Mouse (Mus musculus): Measurements from ENCODE around the gene Ephx1.
"Not testable (repeated sequence)": the region's sequence is repeated elsewhere in the genome, so short reads cannot be mapped to it uniquely, and the experiment has no call there.

Gene Ephx1

GRCm38 (mm10) chr1:180974126-180974746 is 46.5 kb downstream of the Ephx1 start:
- DNase-seq (ENCODE audit: low spot score in 2 of 2) = peak in 1 of 2 experiments; percentile 34

DNA sequence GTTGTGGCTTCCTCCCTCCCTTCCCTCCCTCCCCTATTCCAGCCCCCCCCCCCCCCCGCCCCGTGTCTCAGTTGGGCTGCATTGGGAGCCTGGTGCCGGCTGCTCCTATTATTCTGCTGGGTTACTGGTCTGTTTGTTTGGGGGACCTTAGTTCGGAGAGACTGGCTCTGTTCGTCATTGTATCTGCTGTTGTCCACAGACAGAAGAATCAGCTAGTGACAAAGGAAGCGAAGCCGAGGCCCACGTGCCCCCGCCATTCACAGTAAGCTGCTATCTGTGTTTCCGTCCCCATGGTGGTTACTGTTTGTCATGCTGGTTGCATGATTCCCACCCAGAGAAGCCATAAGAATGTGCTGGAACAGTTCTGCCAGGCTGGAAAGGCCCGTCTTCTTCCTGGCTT is 47.8 kb downstream of the Ephx1 start:
- DNase-seq (ENCODE audit: low spot score in 2 of 2) = no peak

DNA sequence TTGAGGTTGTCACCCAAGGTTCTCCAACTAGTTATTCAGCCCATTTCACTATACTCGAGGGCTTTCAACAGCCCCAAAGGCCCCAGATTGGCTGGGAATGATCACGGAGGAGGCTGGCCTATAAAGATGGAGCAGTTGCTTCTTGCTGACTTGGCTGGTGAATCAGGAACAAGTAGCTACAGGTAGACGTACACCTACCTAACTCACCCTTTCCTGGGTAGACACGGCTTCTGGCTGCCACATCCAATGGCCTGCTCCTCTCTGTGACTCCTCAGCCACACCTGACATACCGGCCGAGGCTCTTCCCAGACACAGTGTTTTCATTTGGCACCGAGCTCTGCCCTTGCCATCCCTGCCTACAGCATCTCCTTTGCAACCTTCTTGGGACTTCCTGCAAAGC is 53.4 kb downstream of the Ephx1 start:
- DNase-seq (ENCODE audit: low spot score in 2 of 2) = no peak

DNA sequence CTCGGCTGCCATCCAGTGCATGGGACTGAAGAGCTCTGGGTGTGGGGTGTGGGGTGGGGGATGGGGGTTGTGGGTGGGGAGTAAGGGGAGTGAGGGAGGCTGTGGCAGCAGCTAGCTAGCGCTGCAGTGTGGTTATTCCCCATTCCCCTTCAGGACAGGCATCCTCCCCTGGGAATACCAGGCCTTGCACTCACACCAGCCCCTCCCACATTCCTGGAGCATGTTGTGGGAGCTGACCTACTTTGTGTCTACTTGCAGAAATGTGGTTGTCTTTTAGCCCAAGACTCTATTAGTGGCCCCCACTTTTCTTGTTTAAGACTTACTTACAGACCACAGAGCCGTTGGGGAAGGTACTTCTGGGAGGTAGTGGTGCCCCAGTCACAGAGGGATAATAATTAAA is 54.2 kb downstream of the Ephx1 start:
- DNase-seq (ENCODE audit: low spot score in 2 of 2) = no peak

DNA sequence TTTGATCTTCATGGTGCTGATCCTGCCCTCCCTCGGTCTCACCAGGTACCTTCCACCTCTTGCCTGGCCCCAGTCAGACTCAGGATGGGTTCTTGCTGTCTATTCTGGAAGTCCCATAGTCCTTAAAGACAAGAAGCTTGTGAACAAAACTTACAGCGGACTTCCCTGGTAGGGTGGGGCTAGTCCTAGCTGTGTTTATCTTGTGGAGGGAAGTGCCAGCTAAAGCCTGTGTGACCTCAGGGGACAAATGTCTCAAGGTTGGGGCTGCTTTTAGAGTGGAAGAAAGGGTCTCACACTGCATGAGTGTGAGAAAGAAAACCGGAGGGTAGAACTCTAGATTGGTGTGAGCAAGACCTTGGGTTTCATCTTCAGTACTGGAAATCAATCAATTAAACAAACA is 54.9 kb downstream of the Ephx1 start:
- no peak for DNase-seq (ENCODE audit: low spot score in 2 of 2)

DNA sequence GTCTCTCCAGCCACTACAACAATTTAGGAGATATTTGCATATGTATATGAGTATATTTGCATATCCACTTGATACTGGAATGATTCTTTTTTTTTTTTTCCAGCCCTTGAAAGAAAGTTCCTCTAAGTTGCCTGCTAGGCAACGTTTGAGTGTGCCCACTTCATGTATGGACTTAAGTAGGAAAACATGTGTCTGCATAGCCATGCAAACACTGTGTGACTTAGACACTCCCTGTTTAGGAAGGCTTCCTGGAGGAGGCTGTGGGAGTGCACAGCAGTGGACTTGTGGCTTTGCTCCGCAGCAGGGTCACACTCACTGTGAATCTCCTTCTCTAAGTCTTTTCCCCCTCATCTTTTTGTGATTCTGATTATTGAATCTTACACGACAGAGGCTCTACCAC is 61.9 kb downstream of the Ephx1 start:
- no peak for DNase-seq (ENCODE audit: low spot score in 2 of 2)

DNA sequence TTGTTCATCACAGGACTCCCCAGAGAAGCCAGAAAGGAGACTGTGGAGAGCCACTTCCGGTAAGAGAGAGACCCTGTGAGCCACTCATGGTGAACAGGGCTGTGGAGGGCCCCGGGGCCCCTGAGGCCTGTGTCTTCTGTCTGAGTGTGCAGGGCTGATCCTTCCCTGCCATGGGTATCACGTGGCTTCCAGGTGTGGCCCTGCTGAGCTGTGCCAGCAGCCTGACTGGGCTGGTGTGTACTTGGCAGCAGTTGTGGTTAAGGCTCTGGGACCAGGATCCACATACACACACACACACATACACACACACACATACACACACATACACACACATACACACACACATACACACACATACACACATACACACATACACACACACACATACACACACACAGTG is 62.7 kb downstream of the Ephx1 start:
- no peak for DNase-seq (ENCODE audit: low spot score in 2 of 2)

DNA sequence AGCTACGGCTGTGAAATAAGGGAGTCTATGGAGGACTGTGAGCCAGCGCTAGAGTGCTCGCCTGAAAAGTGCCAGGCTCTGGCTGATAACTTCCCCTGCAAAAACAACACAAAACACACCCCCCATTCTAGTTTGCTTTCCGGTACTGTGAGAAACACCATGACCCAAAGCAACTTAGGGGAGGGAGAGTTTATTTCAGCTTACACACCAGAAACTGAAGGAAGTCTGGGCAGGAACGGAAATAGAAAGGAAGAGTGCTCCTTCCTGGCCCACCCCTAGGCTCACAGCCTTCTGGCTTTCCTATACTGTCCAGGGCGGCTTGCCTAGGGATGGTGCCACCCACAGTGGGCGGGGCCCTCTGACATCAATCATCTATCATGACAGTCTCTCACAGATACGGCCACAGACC is 63.7 kb downstream of the Ephx1 start:
- DNase-seq (ENCODE audit: low spot score in 2 of 2) = no peak

GRCm38 (mm10) chr1:180956401-180956800 is 64.3 kb downstream of the Ephx1 start:
- no peak for DNase-seq (ENCODE audit: low spot score in 2 of 2)

DNA sequence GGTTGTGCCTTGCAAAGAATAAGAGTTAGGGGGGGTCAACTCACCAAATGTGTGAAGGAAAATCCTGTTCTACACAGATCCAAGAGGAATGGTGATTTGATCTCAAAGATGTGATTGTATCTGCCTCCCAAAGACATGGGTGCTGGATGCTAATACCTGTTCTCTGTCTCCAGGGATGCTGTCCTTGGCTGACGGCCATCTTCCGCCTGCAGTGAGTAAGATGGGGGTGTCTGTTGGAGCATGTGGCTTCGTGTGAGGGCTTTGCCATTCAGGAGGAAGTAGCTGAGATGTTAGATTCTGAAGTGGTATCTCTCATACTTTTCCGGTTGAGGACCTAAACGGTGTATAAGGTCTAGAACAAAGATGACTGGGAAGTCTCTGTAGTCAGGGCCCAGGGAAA is 67.9 kb downstream of the Ephx1 start:
- no peak for DNase-seq (ENCODE audit: low spot score in 2 of 2)

GRCm38 (mm10) chr1:180952085-180952746 is 68.5 kb downstream of the Ephx1 start:
- DNase-seq (ENCODE audit: low spot score in 2 of 2) = no peak

DNA sequence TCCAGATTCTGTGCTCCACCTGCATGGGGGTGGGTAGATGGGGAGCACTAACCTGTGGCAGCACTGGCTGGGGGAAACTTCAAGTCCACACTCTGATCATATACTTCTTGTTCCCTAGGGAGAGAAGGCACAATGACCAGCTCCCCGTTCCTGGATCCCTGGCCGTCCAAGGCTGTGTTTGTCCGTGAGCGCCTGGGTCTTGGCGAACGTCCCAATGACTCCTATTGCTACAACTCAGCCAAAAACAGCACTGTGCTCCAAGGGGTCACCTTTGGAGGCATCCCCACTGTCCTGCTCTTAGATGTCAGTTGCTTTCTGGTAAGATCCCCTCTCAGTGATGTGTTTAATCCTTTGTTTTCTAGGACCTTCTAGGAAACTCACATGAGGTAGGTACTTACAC is 74.3 kb downstream of the Ephx1 start:
- no peak for DNase-seq (ENCODE audit: low spot score in 2 of 2)

GRCm38 (mm10) chr1:180945001-180945980 is 75.4 kb downstream of the Ephx1 start:
- DNase-seq (ENCODE audit: low spot score in 2 of 2) = no peak

DNA sequence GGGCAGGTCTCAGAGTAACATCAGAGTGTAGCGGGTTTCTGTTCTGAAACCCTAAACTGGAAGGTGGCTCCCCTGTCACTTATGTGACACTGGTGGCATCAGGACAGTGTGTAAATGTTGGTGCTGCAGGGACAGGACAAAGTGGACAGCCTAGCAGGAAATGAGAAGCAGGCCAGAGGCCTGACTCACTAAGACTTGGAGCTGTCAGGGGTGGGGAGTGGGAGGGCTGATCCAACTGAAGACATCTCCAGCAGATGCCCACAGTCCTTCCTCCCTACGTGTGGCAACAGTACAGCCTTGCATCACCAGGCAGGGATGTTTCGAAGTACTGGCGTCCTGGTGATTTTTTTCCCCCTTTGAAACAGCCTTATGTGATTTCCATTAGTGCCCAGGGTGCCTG is 76.2 kb downstream of the Ephx1 start:
- no peak for DNase-seq (ENCODE audit: low spot score in 2 of 2)

GRCm38 (mm10) chr1:180943896-180944295 is 76.8 kb downstream of the Ephx1 start:
- DNase-seq (ENCODE audit: low spot score in 2 of 2) = no peak

DNA sequence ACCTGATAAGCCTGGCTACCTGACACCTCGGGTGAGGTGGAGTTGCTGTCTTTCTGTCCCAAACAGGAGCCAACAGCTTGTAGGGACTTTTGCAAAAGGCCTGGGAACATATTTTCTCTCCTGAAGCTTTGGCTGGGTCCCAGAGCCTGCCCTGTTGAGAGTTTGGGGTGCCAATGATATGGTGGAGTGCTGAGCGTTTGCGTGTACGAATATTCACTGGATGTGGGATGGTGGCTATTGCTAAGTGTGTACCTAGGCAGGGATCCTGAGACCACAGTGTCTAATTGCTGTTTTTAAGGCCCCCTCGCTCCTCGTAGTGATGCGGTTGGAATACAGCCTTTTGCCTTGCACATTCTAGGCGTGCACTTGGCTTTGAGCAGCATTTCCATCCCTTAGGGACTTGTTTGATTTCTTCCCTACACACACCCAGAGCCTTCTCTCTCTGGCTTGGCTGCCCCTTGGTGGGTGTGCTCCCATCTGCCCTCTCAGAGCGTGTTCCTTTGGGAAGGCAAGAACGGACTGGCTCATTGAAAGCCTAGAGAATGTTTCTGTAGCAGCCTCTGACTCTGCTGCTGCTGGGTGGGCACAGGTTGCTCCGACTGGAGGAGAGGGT is 77.6 kb downstream of the Ephx1 start:
- no peak for DNase-seq (ENCODE audit: low spot score in 2 of 2)

- DNase-seq (ENCODE audit: low spot score in 2 of 2) = peak in 1 of 2 experiments; percentile 29
These were observed 78.3 kb downstream of the Ephx1 start, which contains the start of gene Tmem63a for GRCm38 (mm10) chr1:180942166-180943031. TSS of gene Tmem63a (plus strand) at chr1:180942344.

GRCm38 (mm10) chr1:180941726-180942125 is 79.0 kb downstream of the Ephx1 start:
- DNase-seq (ENCODE audit: low spot score in 2 of 2) = no peak

- DNase-seq (ENCODE audit: low spot score in 2 of 2) = no peak
These were observed 79.8 kb downstream of the Ephx1 start for GRCm38 (mm10) chr1:180940776-180941460.

DNA sequence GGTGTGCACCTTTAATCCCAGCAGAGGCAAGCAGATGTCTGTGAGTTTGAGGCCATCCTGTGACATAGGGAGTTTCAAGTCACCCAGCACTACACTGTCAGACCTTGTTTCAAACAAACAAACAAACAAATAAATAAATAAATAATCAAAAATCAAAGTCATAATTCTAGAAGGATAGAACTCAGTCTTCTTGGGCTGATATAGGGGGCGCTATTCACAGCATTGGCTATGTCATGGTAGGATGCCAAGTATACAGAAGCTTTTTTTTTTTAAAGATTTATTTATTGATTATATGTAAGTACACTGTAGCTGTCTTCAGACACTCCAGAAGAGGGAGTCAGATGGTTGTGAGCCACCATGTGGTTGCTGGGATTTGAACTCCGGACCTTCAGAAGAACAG is 81.9 kb downstream of the Ephx1 start:
- DNase-seq (ENCODE audit: low spot score in 2 of 2) = not testable (repeated sequence)

Measured in cerebellum, postnatal 4 days (tissue).